Mouse (Mus musculus): ENCODE data around the gene Nmur1. TPM values are rescaled to one million over a fixed set of nuclear protein-coding genes. Genes with fewer than 3 reads are reported as not detected.
A peak's percentile ranks its signal among the peaks of the same experiment; 100 is the strongest.

Gene Nmur1
- polyA plus RNA-seq, 1 experiment from 2014 or later, result not detected

DNA sequence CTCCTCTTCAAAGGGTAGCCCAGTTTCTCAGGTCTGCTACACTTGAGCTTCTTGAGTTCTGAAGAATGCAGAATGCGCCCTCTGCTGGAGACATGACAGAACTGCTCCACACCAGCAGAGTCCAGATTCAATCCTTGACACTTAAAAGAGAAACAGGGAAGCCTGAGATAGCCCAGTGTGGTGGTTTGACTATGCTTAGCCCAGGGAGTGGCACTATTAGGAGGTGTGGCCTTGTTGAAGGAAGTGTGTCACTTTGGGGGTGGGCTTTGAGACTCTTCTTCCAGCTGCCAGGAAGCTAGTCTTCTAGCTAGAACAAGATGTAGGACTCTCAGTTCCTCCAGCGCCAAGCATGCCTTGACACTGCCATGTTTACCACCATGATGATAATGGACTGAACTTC lies 4.0 kb upstream of the Nmur1 start:
- no peak overlapping the region for H3K27ac ChIP-seq (replicated peaks; ENCODE audit: low read depth, low read length)
- no peaks in the 10 kb centered on the region for H3K36me3 ChIP-seq (replicated peaks; ENCODE audit: control insufficient read depth, insufficient read depth, low read depth, low read length)
- no peaks in the 10 kb centered on the region for H3K9me3 ChIP-seq (replicated peaks; ENCODE audit: control insufficient read depth, low read length)
- no peak overlapping the region for H3K9ac ChIP-seq (replicated peaks; ENCODE audit: low read length)
- no peaks in the 10 kb centered on the region for H3K4me1 ChIP-seq (ENCODE audit: control insufficient read depth, insufficient read depth, low read length)
- WGBS, result 44% methylated on average over 2 of the region's 2 CpGs
- DNase-seq (ENCODE audit: low spot score) (peak; percentile 90), ATAC-seq (replicated peaks; ENCODE audit: insufficient number of reproducible peaks, low FRiP score, low TSS enrichment, low read depth) (no peak)
- no peak overlapping the region for H3K4me2 ChIP-seq (ENCODE audit: low read depth, low read length)
- H3K27me3 ChIP-seq (ENCODE audit: control insufficient read depth, insufficient read depth, low read length), result no peaks in the 10 kb centered on the region
- no peak overlapping the region for H3K4me3 ChIP-seq (ENCODE audit: low read depth, low read length)

DNA sequence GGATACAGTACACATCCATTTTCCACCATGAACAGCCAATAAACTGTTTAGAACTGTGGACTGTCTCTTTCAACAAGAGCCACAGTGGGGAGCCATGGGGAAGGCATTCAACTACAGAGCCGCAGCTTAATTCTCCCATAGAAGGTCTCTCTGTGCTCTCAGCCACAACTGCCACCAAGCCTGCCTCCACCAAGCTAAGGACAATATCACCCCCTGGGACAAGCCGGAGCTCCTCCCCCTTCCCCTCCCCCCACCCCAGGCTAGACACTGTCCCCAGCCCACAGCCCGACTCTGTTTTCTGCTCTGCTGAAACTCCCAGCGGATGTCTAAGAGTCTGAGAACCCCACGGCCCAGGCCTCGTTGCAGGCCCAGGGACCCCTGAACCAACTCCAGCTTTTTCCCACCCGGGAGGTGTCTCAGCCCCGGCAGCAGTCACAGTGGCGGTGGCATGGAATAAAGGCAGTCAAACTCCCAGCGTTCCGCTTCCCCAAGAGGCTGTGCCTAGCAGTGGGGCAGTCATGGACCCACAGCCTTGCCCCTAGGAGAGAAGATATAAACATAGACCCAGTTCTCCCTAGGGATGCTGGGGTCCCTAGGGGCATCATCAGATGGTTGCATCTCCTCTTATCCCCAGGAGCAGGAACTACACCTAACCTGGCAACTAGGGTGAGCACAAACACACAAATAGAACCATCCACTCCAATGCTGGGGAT lies 1.0 kb downstream of the Nmur1 start:
- Histone ChIP-seq H3K4me1 (ENCODE audit: control insufficient read depth, insufficient read depth, low read length) (no peaks in the 10 kb centered on the region; the same call in 1 of the 2 replicates), H3K27me3 (ENCODE audit: control insufficient read depth, insufficient read depth, low read length) (no peaks in the 10 kb centered on the region), H3K36me3 (replicated peaks; ENCODE audit: control insufficient read depth, insufficient read depth, low read depth, low read length) (no peaks in the 10 kb centered on the region), H3K4me2 (ENCODE audit: low read depth, low read length) (no peak overlapping the region), H3K4me3 (ENCODE audit: low read depth, low read length) (no peak overlapping the region), H3K9ac (replicated peaks; ENCODE audit: low read length) (no peak overlapping the region), H3K9me3 (replicated peaks; ENCODE audit: control insufficient read depth, low read length) (no peaks in the 10 kb centered on the region), H3K27ac (replicated peaks; ENCODE audit: low read depth, low read length) (no peak overlapping the region)
- DNase-seq (ENCODE audit: low spot score) (peak; percentile 30), ATAC-seq (replicated peaks; ENCODE audit: insufficient number of reproducible peaks, low FRiP score, low TSS enrichment, low read depth) (peak; percentile 21; the same call in 1 of the 2 replicates)
- 11% methylated on average over 11 of the region's 11 CpGs for WGBS

DNA sequence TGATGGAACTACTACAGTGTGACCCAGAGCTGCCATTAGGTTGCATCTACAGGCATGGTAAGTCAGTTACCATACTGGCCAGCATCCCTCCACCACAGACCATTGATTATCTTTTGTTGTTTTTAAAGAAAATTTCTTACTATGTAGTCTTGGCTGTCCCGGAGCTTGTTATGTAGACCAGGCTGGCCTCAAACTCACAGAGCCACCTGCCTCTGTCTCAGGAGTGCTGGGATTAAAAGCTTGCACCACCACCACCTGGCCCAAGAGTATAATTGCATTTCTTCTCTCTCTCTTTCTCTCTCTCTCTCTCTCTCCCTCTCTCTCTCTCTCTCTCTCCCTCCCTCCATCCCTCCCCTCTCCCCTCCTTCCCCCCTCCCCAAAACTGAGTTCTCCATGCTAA lies 1.7 kb downstream of the Nmur1 start:
- H3K4me1 ChIP-seq (ENCODE audit: control insufficient read depth, insufficient read depth, low read length), result no peaks in the 10 kb centered on the region; the same call in 1 of the 2 replicates
- H3K9me3 ChIP-seq (replicated peaks; ENCODE audit: control insufficient read depth, low read length), result no peaks in the 10 kb centered on the region
- DNase-seq (ENCODE audit: low spot score), result no peak
- H3K27ac ChIP-seq (replicated peaks; ENCODE audit: low read depth, low read length), result no peak overlapping the region
- H3K27me3 ChIP-seq (ENCODE audit: control insufficient read depth, insufficient read depth, low read length), result no peaks in the 10 kb centered on the region
- no peak overlapping the region for H3K9ac ChIP-seq (replicated peaks; ENCODE audit: low read length)
- H3K36me3 ChIP-seq (replicated peaks; ENCODE audit: control insufficient read depth, insufficient read depth, low read depth, low read length), result no peaks in the 10 kb centered on the region
- no peak overlapping the region for H3K4me3 ChIP-seq (ENCODE audit: low read depth, low read length)
- H3K4me2 ChIP-seq (ENCODE audit: low read depth, low read length), result no peak overlapping the region
- ATAC-seq (replicated peaks; ENCODE audit: insufficient number of reproducible peaks, low FRiP score, low TSS enrichment, low read depth), result no peak
- WGBS, result 77% methylated on average over 1 of the region's 1 CpGs

DNA sequence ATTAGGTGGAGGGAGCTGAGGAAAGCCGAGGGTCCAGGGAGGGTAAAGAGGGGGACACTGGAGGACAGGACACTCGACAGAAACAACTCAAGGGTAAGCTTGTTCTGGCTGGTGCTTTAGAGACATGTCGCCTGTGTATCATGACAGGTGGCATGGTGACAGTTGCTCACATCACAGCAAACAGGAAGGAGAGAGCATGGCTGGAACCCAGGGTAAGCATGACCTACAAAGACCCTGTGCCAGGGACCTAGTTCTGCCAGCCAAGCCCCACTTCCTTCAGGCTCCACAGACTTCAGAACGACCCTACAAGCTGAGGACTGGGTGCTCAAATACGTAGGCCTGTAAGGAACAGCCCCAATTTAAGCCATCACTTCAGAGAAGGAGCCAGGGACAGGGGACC lies 2.1 kb downstream of the Nmur1 start:
- no peak overlapping the region for H3K9ac ChIP-seq (replicated peaks; ENCODE audit: low read length)
- ATAC-seq (replicated peaks; ENCODE audit: insufficient number of reproducible peaks, low FRiP score, low TSS enrichment, low read depth) (no peak), DNase-seq (ENCODE audit: low spot score) (no peak)
- no peak overlapping the region for H3K4me2 ChIP-seq (ENCODE audit: low read depth, low read length)
- H3K27ac ChIP-seq (replicated peaks; ENCODE audit: low read depth, low read length), result no peak overlapping the region
- no peaks in the 10 kb centered on the region; the same call in 1 of the 2 replicates for H3K4me1 ChIP-seq (ENCODE audit: control insufficient read depth, insufficient read depth, low read length)
- no peaks in the 10 kb centered on the region for H3K36me3 ChIP-seq (replicated peaks; ENCODE audit: control insufficient read depth, insufficient read depth, low read depth, low read length)
- no peak overlapping the region for H3K4me3 ChIP-seq (ENCODE audit: low read depth, low read length)
- H3K27me3 ChIP-seq (ENCODE audit: control insufficient read depth, insufficient read depth, low read length), result no peaks in the 10 kb centered on the region
- 75% methylated on average over 5 of the region's 5 CpGs for WGBS
- H3K9me3 ChIP-seq (replicated peaks; ENCODE audit: control insufficient read depth, low read length), result no peaks in the 10 kb centered on the region

DNA sequence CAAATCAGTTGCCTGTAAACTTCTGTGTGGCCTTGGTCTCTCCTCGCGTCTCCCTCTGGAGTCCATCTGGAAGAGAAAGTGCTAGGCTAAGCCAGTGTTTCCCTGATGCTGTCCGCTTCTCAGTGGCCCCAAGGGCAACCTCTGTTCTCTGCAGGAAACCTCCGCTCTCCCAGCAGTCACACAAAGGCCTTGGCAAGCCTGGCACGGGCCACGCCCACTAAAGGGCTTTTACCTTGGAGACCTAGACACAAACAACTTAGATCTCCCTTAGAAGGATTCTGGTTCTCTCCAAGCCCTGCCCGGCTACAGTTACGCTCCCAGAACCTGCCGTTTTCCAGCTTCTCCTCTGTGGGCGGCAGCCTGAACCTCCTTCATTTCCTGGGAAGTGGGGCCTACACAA lies 5.0 kb downstream of the Nmur1 start:
- no peak overlapping the region for H3K4me2 ChIP-seq (ENCODE audit: low read depth, low read length)
- H3K27ac ChIP-seq (replicated peaks; ENCODE audit: low read depth, low read length), result no peak overlapping the region
- H3K9ac ChIP-seq (replicated peaks; ENCODE audit: low read length), result no peak overlapping the region
- no peaks in the 10 kb centered on the region for H3K27me3 ChIP-seq (ENCODE audit: control insufficient read depth, insufficient read depth, low read length)
- H3K9me3 ChIP-seq (replicated peaks; ENCODE audit: control insufficient read depth, low read length), result no peaks in the 10 kb centered on the region
- H3K36me3 ChIP-seq (replicated peaks; ENCODE audit: control insufficient read depth, insufficient read depth, low read depth, low read length), result no peaks in the 10 kb centered on the region
- DNase-seq (ENCODE audit: low spot score) (no peak), ATAC-seq (replicated peaks; ENCODE audit: insufficient number of reproducible peaks, low FRiP score, low TSS enrichment, low read depth) (no peak)
- H3K4me1 ChIP-seq (ENCODE audit: control insufficient read depth, insufficient read depth, low read length), result no peaks in the 10 kb centered on the region; the same call in 1 of the 2 replicates
- H3K4me3 ChIP-seq (ENCODE audit: low read depth, low read length), result no peak overlapping the region
- WGBS, result 25% methylated on average over 10 of the region's 10 CpGs

DNA sequence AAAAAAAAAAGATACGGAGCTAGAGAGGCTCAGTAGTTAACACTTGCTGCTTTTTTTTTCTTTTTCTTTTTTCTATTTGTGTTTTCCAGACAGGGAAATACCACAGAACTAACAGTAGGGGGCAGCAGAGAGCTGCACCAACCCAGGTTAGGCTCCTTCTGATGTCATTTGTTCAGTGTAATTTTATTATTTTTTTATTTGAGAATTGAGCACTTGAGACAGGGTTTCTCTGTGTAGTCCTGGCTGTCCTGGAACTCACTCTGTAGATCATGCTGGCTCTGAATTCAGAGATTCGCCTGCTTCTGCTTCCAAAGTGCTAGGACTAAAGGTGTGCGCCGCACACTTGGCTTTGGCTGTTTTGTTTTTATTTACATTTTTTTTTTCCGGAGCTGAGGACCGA lies 9.7 kb downstream of the Nmur1 start:
- no peak overlapping the region for H3K4me3 ChIP-seq (ENCODE audit: low read depth, low read length)
- WGBS, result 65% methylated on average over 6 of the region's 6 CpGs
- no peak overlapping the region for H3K27ac ChIP-seq (replicated peaks; ENCODE audit: low read depth, low read length)
- H3K27me3 ChIP-seq (ENCODE audit: control insufficient read depth, insufficient read depth, low read length), result no peaks in the 10 kb centered on the region
- H3K9me3 ChIP-seq (replicated peaks; ENCODE audit: control insufficient read depth, low read length), result no peaks in the 10 kb centered on the region
- ATAC-seq (replicated peaks; ENCODE audit: insufficient number of reproducible peaks, low FRiP score, low TSS enrichment, low read depth) (no peak), DNase-seq (ENCODE audit: low spot score) (peak; percentile 49)
- no peaks in the 10 kb centered on the region; the same call in 1 of the 2 replicates for H3K4me1 ChIP-seq (ENCODE audit: control insufficient read depth, insufficient read depth, low read length)
- no peaks in the 10 kb centered on the region for H3K36me3 ChIP-seq (replicated peaks; ENCODE audit: control insufficient read depth, insufficient read depth, low read depth, low read length)
- H3K9ac ChIP-seq (replicated peaks; ENCODE audit: low read length), result no peak overlapping the region
- no peak overlapping the region for H3K4me2 ChIP-seq (ENCODE audit: low read depth, low read length)

DNA sequence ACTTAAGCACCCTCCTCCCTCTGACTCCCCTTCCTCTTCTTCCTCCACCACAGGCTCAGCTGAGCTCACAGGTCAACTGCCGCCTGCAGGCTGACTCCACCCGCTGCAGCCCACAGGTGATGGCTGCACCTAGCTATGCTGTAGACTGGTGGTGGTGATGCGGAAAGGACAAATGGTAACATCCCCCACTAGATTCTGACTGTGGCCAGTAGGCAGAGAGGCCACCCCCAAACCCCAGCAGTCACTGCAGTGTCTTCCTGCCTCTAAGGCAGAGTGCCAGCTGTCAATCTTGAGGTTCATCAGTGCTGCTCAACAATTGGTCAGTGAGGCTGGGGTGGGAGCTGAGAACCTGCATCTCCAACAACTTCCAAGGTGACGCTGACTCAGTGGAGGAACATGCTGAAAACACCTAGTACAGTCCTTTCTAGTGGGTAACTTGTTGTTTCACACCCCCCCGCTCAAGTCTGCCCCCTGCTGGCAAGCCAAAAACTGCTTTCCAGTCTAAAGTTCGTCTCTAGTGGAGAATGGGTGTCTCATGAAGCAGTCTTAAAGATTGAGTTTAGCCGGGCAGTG lies 10.3 kb downstream of the Nmur1 start:
- 66% methylated on average over 7 of the region's 7 CpGs for WGBS
- H3K27me3 ChIP-seq (ENCODE audit: control insufficient read depth, insufficient read depth, low read length), result no peaks in the 10 kb centered on the region
- peak; percentile 36; the same call in 1 of the 2 replicates for ATAC-seq (replicated peaks; ENCODE audit: insufficient number of reproducible peaks, low FRiP score, low TSS enrichment, low read depth)

DNA sequence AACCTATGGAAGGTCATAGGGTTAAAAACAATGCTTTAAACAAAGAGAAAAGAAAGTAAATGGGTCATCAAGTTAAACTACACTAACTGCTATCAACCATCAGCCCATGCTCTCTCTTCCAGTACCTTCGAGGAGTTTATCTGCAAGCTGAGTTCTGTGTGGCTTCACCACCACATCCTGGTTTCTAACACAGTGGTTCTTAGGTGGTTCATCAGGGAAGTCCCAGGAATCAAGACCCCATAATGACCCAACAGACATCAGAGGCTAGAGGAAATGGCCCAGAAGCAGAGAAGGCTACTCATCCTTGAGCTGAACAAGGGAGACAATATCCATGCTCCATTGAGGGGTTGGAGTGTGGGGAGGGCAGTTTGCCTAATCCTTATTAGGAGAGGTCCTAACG lies 10.9 kb downstream of the Nmur1 start:
- Histone ChIP-seq H3K27me3 (ENCODE audit: control insufficient read depth, insufficient read depth, low read length) (no peaks in the 10 kb centered on the region), H3K9me3 (replicated peaks; ENCODE audit: control insufficient read depth, low read length) (no peaks in the 10 kb centered on the region), H3K4me2 (ENCODE audit: low read depth, low read length) (no peak overlapping the region), H3K36me3 (replicated peaks; ENCODE audit: control insufficient read depth, insufficient read depth, low read depth, low read length) (no peaks in the 10 kb centered on the region), H3K27ac (replicated peaks; ENCODE audit: low read depth, low read length) (no peak overlapping the region), H3K9ac (replicated peaks; ENCODE audit: low read length) (no peak overlapping the region), H3K4me3 (ENCODE audit: low read depth, low read length) (no peak overlapping the region), H3K4me1 (ENCODE audit: control insufficient read depth, insufficient read depth, low read length) (no peaks in the 10 kb centered on the region)
- 62% methylated on average over 2 of the region's 2 CpGs for WGBS
- DNase-seq (ENCODE audit: low spot score), result no peak
- ATAC-seq (replicated peaks; ENCODE audit: insufficient number of reproducible peaks, low FRiP score, low TSS enrichment, low read depth), result no peak

More for the DNA sequence above, 10.3 kb downstream of the Nmur1 start:
- H3K4me3 ChIP-seq (ENCODE audit: low read depth, low read length), result no peak overlapping the region
- no peaks in the 10 kb centered on the region for H3K9me3 ChIP-seq (replicated peaks; ENCODE audit: control insufficient read depth, low read length)
- no peaks in the 10 kb centered on the region for H3K36me3 ChIP-seq (replicated peaks; ENCODE audit: control insufficient read depth, insufficient read depth, low read depth, low read length)
- no peak for DNase-seq (ENCODE audit: low spot score)
- no peak overlapping the region for H3K27ac ChIP-seq (replicated peaks; ENCODE audit: low read depth, low read length)
- H3K4me2 ChIP-seq (ENCODE audit: low read depth, low read length), result no peak overlapping the region
- no peaks in the 10 kb centered on the region for H3K4me1 ChIP-seq (ENCODE audit: control insufficient read depth, insufficient read depth, low read length)
- no peak overlapping the region for H3K9ac ChIP-seq (replicated peaks; ENCODE audit: low read length)
